Comparison of ENCODE assay signal across 7 mouse cellular contexts in the genomic region with DNA sequence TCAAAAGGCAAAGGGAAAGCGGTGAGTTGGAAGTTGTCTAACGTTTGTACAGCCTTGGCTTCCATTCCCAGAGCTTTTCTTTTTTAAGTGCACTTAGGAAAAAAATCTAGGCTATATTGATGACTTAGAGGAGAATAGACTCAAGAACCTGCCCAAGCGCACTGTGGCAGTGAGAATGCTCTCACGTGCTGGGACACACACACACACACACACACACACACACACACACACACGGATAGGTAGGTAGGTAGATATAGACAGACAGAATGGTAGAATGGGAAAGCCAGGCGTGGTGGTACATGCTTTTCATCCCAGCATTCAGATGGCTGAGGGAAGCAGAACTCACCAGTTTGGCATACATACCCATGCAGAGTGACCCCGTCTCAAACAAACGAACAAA. TPM values are rescaled to one million over a fixed set of nuclear protein-coding genes. Genes with fewer than 3 reads are reported as not detected.
DNase-seq lines count a peak whose midpoint lies in the region; ATAC-seq lines count a peak whose summit lies in the region.

No protein-coding gene starts in this region.

- H3K9ac ChIP-seq in lung, embryonic 15.5 days, result peak overlapping the region; percentile 31; the same call in 1 of the 2 replicates
- no peak overlapping the region for H3K9ac ChIP-seq in forebrain, embryonic 13.5 days
- H3K9ac ChIP-seq in limb, embryonic 12.5 days (replicated peaks), result 0 out of 2 replicates have a peak overlapping the region, but pooled peaks have one; percentile 51
- H3K9ac ChIP-seq in stomach, embryonic 15.5 days, result no peak overlapping the region

- peak overlapping the region; percentile 64; the same call in 1 of the 2 replicates for H3K27ac ChIP-seq in lung, embryonic 15.5 days
- H3K27ac ChIP-seq in forebrain, embryonic 13.5 days, result no peak overlapping the region
- no peak overlapping the region for H3K27ac ChIP-seq in limb, embryonic 12.5 days
- H3K27ac ChIP-seq in stomach, embryonic 15.5 days, result peak overlapping the region; percentile 63; the same call in 1 of the 2 replicates

- no peaks in the 10 kb centered on the region for H3K27me3 ChIP-seq in lung, embryonic 15.5 days
- no peaks in the 10 kb centered on the region for H3K27me3 ChIP-seq in forebrain, embryonic 13.5 days
- no peaks in the 10 kb centered on the region; the same call in 1 of the 2 replicates for H3K27me3 ChIP-seq in limb, embryonic 12.5 days
- no peaks in the 10 kb centered on the region for H3K27me3 ChIP-seq in stomach, embryonic 15.5 days (replicated peaks)

- H3K4me2 ChIP-seq in lung, embryonic 15.5 days, result peak overlapping the region; percentile 84
- peak overlapping the region; percentile 64 for H3K4me2 ChIP-seq in forebrain, embryonic 13.5 days
- peak overlapping the region; percentile 73 for H3K4me2 ChIP-seq in limb, embryonic 12.5 days
- H3K4me2 ChIP-seq in stomach, embryonic 15.5 days, result peak overlapping the region; percentile 75

- H3K36me3 ChIP-seq in lung, embryonic 15.5 days, result no peaks in the 10 kb centered on the region
- H3K36me3 ChIP-seq in forebrain, embryonic 13.5 days (ENCODE audit: poor library complexity, severe bottlenecking), result no peaks in the 10 kb centered on the region
- no peaks in the 10 kb centered on the region for H3K36me3 ChIP-seq in limb, embryonic 12.5 days
- H3K36me3 ChIP-seq in stomach, embryonic 15.5 days, result no peaks in the 10 kb centered on the region

- H3K4me3 ChIP-seq in lung, embryonic 15.5 days, result peak overlapping the region; percentile 48
- peak overlapping the region; percentile 42; the same call in 1 of the 2 replicates for H3K4me3 ChIP-seq in forebrain, embryonic 13.5 days
- H3K4me3 ChIP-seq in limb, embryonic 12.5 days (replicated peaks), result peak overlapping the region; percentile 42
- H3K4me3 ChIP-seq in stomach, embryonic 15.5 days (replicated peaks), result peak overlapping the region; percentile 40

- DNase-seq in lung, postnatal 14 days, result no peak
- DNase-seq in gastrocnemius, postnatal 25 days, result no peak
- no peak for DNase-seq in thymus, postnatal 10 days (ENCODE audit: low spot score in 2 of 2)

- WGBS in lung, embryonic 15.5 days, result 51% methylated on average over 8 of the region's 8 CpGs
- 68% methylated on average over 8 of the region's 8 CpGs for WGBS in forebrain, embryonic 13.5 days
- 64% methylated on average over 8 of the region's 8 CpGs for WGBS in limb, embryonic 12.5 days
- WGBS in stomach, embryonic 15.5 days, result 59% methylated on average over 8 of the region's 8 CpGs

- ATAC-seq in lung, embryonic 15.5 days (ENCODE audit: borderline replicate concordance, extremely low read depth, low FRiP score, low TSS enrichment), result no peak
- no peak for ATAC-seq in forebrain, embryonic 13.5 days
- ATAC-seq in limb, embryonic 12.5 days (ENCODE audit: insufficient number of reproducible peaks, insufficient read depth, low FRiP score, low TSS enrichment, low read depth), result no peak
- ATAC-seq in stomach, embryonic 15.5 days (ENCODE audit: insufficient read depth, low FRiP score, low read depth), result no peak

- H3K4me1 ChIP-seq in lung, embryonic 15.5 days, result peaks cover 23% of the 10 kb centered on the region
- H3K4me1 ChIP-seq in forebrain, embryonic 13.5 days, result peaks cover 14% of the 10 kb centered on the region
- peaks cover 16% of the 10 kb centered on the region for H3K4me1 ChIP-seq in limb, embryonic 12.5 days (replicated peaks)
- peaks cover 11% of the 10 kb centered on the region for H3K4me1 ChIP-seq in stomach, embryonic 15.5 days

- no peaks in the 10 kb centered on the region for H3K9me3 ChIP-seq in lung, embryonic 15.5 days
- no peaks in the 10 kb centered on the region for H3K9me3 ChIP-seq in forebrain, embryonic 13.5 days (replicated peaks)
- no peaks in the 10 kb centered on the region for H3K9me3 ChIP-seq in limb, embryonic 12.5 days
- H3K9me3 ChIP-seq in stomach, embryonic 15.5 days, result no peaks in the 10 kb centered on the region

RNA-seq across cellular contexts. Expression of a gene that starts 32.3 kb away (rescaled TPM):
- 37.6 and 42.2 TPM in 2 replicates for polyA plus RNA-seq in lung, embryonic 15.5 days (2015; fragmentation: Nextera tagmentation; extraction: Ambion mirVana)
- polyA plus RNA-seq in forebrain, embryonic 13.5 days (2015; fragmentation: Nextera tagmentation; extraction: Ambion mirVana), result 6.9 and 8.2 TPM in 2 replicates
- 5.4 and 6.1 TPM in 2 replicates for polyA plus RNA-seq in limb, embryonic 12.5 days (2016; fragmentation: Nextera tagmentation; extraction: Ambion mirVana)
- 8.8 and 9.3 TPM in 2 replicates for polyA plus RNA-seq in stomach, embryonic 15.5 days (2015; fragmentation: Nextera tagmentation; extraction: Ambion mirVana)
- total RNA-seq in gastrocnemius, postnatal 25 days (2021), result 1 to 10 TPM; 4.0 to 5.9 TPM

RNA-seq across cellular contexts. Expression of a gene that starts 41.3 kb away (rescaled TPM):
- 25.2 and 26.1 TPM in 2 replicates for polyA plus RNA-seq in lung, embryonic 15.5 days (2015; fragmentation: Nextera tagmentation; extraction: Ambion mirVana)
- 41.8 and 45.3 TPM in 2 replicates for polyA plus RNA-seq in forebrain, embryonic 13.5 days (2015; fragmentation: Nextera tagmentation; extraction: Ambion mirVana)
- 26.7 and 28.5 TPM in 2 replicates for polyA plus RNA-seq in limb, embryonic 12.5 days (2016; fragmentation: Nextera tagmentation; extraction: Ambion mirVana)
- polyA plus RNA-seq in stomach, embryonic 15.5 days (2015; fragmentation: Nextera tagmentation; extraction: Ambion mirVana), result 19.7 and 22.5 TPM in 2 replicates
- total RNA-seq in gastrocnemius, postnatal 25 days (2021), result 10 to 100 TPM; 15.0 to 15.5 TPM

Comparison
In these comparisons a context has a peak if more than half of its experiments do, and no peak if none do; other contexts are left out.
1. H3K27ac ChIP-seq: peak in lung, embryonic 15.5 days (single experiment) and stomach, embryonic 15.5 days (single experiment); none in forebrain, embryonic 13.5 days (single experiment) and limb, embryonic 12.5 days (single experiment).
2. H3K9ac ChIP-seq: peak in lung, embryonic 15.5 days (single experiment) and limb, embryonic 12.5 days (single experiment); none in forebrain, embryonic 13.5 days (single experiment) and stomach, embryonic 15.5 days (single experiment).
3. Peak in every context shown above with its lines, with median percentiles within 50 percentile points of each other: H3K4me2 ChIP-seq and H3K4me3 ChIP-seq.